Mouse (Mus musculus): ENCODE measurements around the gene Skap1.

- TF ChIP-seq POLR2A (IDR thresholded peaks at IDR 0.05; ENCODE audit: borderline replicate concordance, control insufficient read depth, low read depth, low read length) (no peak), CTCF (IDR thresholded peaks at IDR 0.05; ENCODE audit: control insufficient read depth, insufficient read depth, low read length) (no peak)
These were observed 8.6 kb upstream of the Skap1 start for GRCm38 (mm10) chr11:96455699-96456326.
